Mouse (Mus musculus) layer of hippocampus, adult 9-10 months (tissue): Measurements from ENCODE around the gene Larp7.

Experiments
- DNase-seq: peaks from one replicate; pipeline ENCODE4 v3.0.0; 2022; ENCODE audit warnings: low spot score

Gene Larp7

DNA sequence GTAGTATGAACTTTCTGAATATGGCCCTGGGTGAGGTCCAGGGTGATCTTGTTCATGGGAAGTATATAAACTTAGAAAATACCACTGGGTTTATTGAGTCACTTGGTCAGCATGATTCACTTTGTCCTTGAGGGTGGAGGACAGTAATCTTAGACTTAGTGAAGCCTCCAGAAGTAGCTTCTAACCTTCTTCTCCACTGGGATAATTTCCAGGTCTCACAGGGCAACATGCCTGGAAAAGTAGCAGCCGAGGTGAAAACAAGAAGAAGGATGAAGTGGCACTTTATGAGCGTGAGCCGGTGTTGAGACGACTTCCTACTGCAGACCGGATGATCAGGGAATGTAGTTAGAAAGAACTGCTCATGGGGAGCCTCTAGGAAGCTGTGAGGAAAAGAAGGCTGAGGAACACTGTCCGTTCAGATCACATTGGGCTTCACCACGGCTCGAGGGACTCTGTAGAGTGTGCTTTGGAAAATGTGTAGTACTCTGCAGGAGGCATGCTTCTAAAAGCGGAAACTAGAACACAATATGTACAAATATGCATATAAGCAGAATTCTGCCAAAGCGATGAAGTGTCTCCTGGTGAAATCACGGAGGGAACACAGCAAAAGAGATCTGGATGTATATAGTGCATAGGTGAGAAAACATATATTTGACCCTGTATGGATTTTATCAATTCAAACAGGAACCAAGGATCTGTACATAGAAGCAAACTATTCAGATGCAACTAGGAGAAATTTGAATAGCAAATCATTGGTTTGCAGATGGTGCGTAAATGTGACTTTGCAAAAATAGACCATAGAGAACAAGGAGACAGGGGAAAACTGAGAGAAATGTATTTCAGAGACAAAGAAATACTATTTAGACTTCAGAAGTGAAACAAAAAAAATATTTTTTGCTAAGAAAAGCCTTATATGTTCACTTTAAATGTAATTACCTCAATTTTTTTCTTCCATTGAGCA lies 41.1 kb downstream of the Larp7 start:
- DNase-seq = no peak

DNA sequence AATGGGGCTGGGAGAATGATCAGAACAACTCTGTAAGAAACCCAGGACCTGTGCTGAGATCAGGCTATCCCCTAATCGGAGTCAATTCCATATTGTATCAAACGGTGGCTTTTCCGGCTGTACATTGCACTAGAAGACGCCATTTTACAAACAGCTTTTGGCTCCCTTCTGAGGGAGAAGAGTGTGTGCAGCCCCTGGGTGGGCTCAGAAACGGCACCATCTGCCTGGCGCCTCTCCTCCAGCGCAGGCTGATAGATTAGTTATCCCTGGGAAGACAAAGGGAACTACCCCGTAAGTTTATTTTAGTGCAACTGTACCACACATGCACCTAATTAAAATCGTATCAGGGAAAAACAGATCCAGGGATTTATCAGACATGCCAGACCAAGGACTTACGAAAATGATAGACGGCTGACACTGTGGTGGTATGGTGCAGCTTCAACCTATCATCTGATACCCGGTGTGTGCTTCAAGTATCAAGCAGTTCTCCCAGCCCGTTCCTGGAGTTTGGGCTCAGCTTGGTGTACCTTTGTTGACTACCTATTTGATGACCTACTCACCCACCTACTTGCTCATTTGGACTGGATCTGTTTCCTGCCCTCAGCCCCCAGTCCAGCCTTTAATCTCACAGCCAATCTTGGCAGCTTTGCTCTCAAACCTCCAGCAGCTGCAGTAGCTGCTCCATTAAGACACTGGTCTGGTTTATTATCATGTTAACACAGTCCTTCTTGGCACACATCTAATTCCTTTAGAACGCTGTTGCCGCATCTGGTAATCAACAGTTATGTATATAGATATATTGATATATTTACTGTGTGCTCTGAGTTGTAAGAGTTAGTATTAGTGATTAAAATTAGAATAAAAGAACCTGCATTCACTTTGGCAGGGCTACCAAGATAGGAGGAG lies 45.0 kb downstream of the Larp7 start:
- no peak for DNase-seq

DNA sequence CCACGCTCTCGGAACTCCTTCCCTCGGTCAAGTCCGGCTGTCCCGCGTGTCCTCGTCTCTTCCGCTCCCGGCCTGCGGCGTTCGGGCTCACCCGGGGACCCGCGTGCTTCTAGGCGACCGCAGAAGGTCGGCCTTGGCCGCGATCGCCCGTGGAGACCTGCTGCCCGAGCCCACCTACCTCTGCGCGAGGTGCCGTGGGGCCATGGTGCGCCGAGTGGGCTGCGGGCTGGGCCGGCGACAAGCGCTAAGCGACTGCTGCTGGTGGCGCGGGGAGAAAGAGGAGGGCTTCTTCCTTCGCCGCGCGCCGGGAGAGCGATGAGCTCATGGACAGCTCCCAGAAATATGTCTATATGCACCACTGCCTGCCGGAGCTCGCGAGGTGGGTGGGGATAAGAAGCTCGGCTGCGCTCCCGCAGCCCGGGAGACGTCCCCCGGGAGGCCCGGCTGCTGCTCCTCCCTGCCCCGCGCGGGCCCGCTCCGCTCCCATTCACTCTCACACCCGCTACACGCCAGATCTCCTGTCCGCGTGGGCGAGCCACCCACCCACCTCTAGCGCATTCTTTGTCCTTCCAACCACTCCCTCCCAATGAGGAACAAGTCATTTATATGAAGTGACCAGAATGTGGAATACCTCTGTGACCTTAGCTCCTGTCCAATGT lies 54.3 kb downstream of the Larp7 start, which contains the start of gene Ank2:
Gene Ank2, minus strand, starts transcription at position 609 of the 659 bp plus-strand sequence.
- DNase-seq = no peak

DNA sequence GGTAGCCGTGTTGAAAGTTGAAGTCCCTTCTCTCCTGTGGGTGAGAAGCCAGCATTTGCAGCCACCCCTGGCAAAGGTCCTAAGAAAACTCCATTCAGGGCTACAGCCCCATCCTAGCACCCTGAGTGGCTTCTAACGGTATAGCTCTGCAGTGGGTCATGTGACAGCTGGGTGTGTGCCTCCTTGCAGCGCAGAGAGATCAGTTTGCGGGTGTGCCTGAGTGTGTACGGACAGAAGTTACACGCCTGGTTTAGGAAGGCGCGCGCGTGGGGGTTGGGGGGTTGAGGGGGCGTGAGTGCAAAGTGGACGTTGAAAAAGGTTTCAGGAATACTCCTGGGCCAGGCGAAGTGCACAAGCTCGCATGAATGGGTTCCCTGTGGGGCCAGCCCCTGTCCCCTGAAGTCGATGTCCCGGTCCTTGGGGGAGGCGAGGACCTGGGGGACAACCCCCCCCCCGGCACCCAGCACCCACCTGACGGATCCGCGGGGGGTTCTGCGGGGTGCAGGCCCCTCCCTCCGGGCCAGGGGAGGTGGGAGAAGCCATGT lies 54.9 kb downstream of the Larp7 start:
- no peak for DNase-seq

DNA sequence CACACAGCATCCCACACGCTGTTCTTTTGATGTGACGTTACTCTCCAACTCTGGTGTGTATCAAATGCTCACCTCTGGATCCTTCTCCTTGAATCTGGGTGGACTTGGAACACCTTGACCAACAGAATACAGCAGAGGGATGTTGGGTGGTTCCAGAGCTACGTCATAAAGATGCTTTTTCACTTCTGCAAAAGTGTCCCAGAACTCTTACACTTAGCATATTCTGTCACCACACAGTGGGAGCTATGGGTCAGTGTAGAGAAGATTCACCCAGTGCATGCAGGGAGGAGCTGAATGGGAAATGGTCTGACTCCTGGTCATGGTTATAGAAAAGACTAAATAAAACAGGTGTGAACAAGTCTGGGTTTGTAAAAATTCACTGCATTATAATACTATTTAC lies 60.5 kb downstream of the Larp7 start:
- DNase-seq = no peak

DNA sequence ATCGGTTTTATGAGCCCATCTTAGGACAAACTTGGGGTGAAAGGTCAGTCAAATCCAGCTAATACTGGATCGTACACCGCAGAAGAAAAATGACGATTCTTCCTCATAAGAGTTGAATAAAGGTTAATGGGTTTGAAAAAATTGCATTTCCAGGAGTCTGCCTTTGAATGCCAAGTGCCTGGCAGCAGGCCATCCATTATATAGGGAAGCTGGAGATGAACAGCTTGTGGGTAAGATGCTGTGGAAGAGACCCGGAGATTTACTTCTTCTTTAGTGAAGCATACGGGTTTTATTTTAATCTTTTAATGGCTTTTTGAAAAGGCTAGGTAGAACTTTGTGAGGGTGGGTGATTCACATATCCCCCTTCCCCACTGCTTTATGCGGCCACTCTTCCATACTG lies 65.8 kb downstream of the Larp7 start:
- DNase-seq = no peak
